In genomic region chr14:118235361-118235972, GRCm38 (mm10) we compare ENCODE assay signal across 8 mouse cellular contexts. TPM values are rescaled to one million over a fixed set of nuclear protein-coding genes. Genes with fewer than 3 reads are reported as not detected.
A peak's percentile ranks its signal among the peaks of the same experiment; 100 is the strongest.
DNase-seq lines count a peak whose midpoint lies in the region; ATAC-seq and TF ChIP-seq lines count a peak whose summit lies in the region.

No protein-coding gene starts in this region.

- ATAC-seq in forebrain, embryonic 16.5 days, result no peak
- no peak for ATAC-seq in kidney, postnatal 0 days (replicated peaks; ENCODE audit: low FRiP score, low read depth)
- no peak for ATAC-seq in midbrain, embryonic 16.5 days

- H3K27ac ChIP-seq in forebrain, embryonic 16.5 days (ENCODE audit: low read length), result peak overlapping the region; percentile 60
- no peak overlapping the region for H3K27ac ChIP-seq in kidney, postnatal 0 days
- H3K27ac ChIP-seq in midbrain, embryonic 16.5 days (ENCODE audit: low read length), result peak overlapping the region; percentile 82

- intact Hi-C loops in left cerebral cortex, postnatal 36 days (cut with DNase I), result no loop called here
- intact Hi-C loops in left cerebral cortex, postnatal 14 days (cut with DNase I), result loop anchor here (10.0 kb wide), 1 partner anchor 359 kb away; no protein-coding TSS in a partner anchor

- peak overlapping the region; percentile 67 for H3K4me3 ChIP-seq in forebrain, embryonic 16.5 days (replicated peaks; ENCODE audit: low read length)
- peak overlapping the region; percentile 47 for H3K4me3 ChIP-seq in kidney, postnatal 0 days (replicated peaks; ENCODE audit: low read depth, low read length)
- H3K4me3 ChIP-seq in midbrain, embryonic 16.5 days (ENCODE audit: low read depth, low read length), result peak overlapping the region; percentile 59

- WGBS in forebrain, embryonic 16.5 days, result under 1% methylated on average over 61 of the region's 62 CpGs
- 1% methylated on average over 62 of the region's 62 CpGs for WGBS in kidney, postnatal 0 days
- under 1% methylated on average over 52 of the region's 62 CpGs for WGBS in midbrain, embryonic 16.5 days

- H3K9ac ChIP-seq in forebrain, embryonic 16.5 days (replicated peaks; ENCODE audit: low read depth, low read length), result peak overlapping the region; percentile 71
- no peak overlapping the region for H3K9ac ChIP-seq in kidney, postnatal 0 days (ENCODE audit: low read depth, low read length)
- peak overlapping the region; percentile 71 for H3K9ac ChIP-seq in midbrain, embryonic 16.5 days (ENCODE audit: low read depth, low read length)

- H3K27me3 ChIP-seq in forebrain, embryonic 16.5 days (replicated peaks; ENCODE audit: control insufficient read depth, insufficient read depth, low read length), result peaks cover 2% of the 10 kb centered on the region
- peaks cover 78% of the 10 kb centered on the region for H3K27me3 ChIP-seq in kidney, postnatal 0 days (ENCODE audit: insufficient read depth, low read length)
- H3K27me3 ChIP-seq in midbrain, embryonic 16.5 days (ENCODE audit: control insufficient read depth, insufficient read depth, low read depth, low read length), result peaks cover 3% of the 10 kb centered on the region

- DNase-seq in left cerebral cortex, postnatal 36 days (ENCODE audit: low spot score in 2 of 2), result peak; percentile 13 to 29
- DNase-seq in left cerebral cortex, postnatal 14 days (ENCODE audit: low spot score in 2 of 2), result no peak
- DNase-seq in adrenal gland, postnatal 25 days, result peak; percentile 13
- no peak for DNase-seq in kidney, postnatal 0 days (ENCODE audit: low spot score)
- DNase-seq in adipocyte (ENCODE audit: low spot score), result no peak
- DNase-seq in thymus, postnatal 4 days, result no peak

- H3K9me3 ChIP-seq in forebrain, embryonic 16.5 days (ENCODE audit: control insufficient read depth, low read length), result no peaks in the 10 kb centered on the region
- H3K9me3 ChIP-seq in kidney, postnatal 0 days (replicated peaks; ENCODE audit: low read length), result no peaks in the 10 kb centered on the region
- no peaks in the 10 kb centered on the region for H3K9me3 ChIP-seq in midbrain, embryonic 16.5 days (replicated peaks; ENCODE audit: control insufficient read depth, low read length, poor library complexity, severe bottlenecking)

- peaks cover 48% of the 10 kb centered on the region for H3K4me1 ChIP-seq in forebrain, embryonic 16.5 days (replicated peaks; ENCODE audit: control insufficient read depth, insufficient read depth, low read length)
- H3K4me1 ChIP-seq in kidney, postnatal 0 days (replicated peaks; ENCODE audit: insufficient read depth, low read length), result peaks cover 22% of the 10 kb centered on the region
- H3K4me1 ChIP-seq in midbrain, embryonic 16.5 days (ENCODE audit: control insufficient read depth, insufficient read depth, low read length), result peaks cover 28% of the 10 kb centered on the region

- H3K4me2 ChIP-seq in forebrain, embryonic 16.5 days (ENCODE audit: low read length), result peak overlapping the region; percentile 97
- peak overlapping the region; percentile 92 for H3K4me2 ChIP-seq in kidney, postnatal 0 days (ENCODE audit: low read length)
- H3K4me2 ChIP-seq in midbrain, embryonic 16.5 days (ENCODE audit: low read length), result peak overlapping the region; percentile 92

- no peak for TF ChIP-seq CTCF in kidney, postnatal 0 days (IDR thresholded peaks at IDR 0.05; ENCODE audit: low read depth)

- no peaks in the 10 kb centered on the region for H3K36me3 ChIP-seq in forebrain, embryonic 16.5 days (ENCODE audit: control insufficient read depth, insufficient read depth)
- H3K36me3 ChIP-seq in kidney, postnatal 0 days (ENCODE audit: insufficient read depth, low read length), result no peaks in the 10 kb centered on the region
- H3K36me3 ChIP-seq in midbrain, embryonic 16.5 days (ENCODE audit: control insufficient read depth, insufficient read depth, low read length), result no peaks in the 10 kb centered on the region

RNA-seq across cellular contexts. Expression of gene Sox21, which starts 1.4 kb away (rescaled TPM):
- 10 to 100 TPM in 1 of 2 experiments, 1 to 10 TPM in 1; 7.9 to 11.2 TPM for total RNA-seq in left cerebral cortex, postnatal 36 days (2021)
- total RNA-seq in left cerebral cortex, postnatal 14 days (2021), result 10 to 100 TPM in 1 of 2 experiments, 1 to 10 TPM in 1; 7.1 to 10.8 TPM
- total RNA-seq in adrenal gland, postnatal 25 days (2021), result not detected in 2 replicates
- 4.8 and 5.9 TPM in 2 replicates for polyA plus RNA-seq in forebrain, embryonic 16.5 days (2015; fragmentation: Nextera tagmentation; extraction: Ambion mirVana)
- not detected in 2 replicates for polyA plus RNA-seq in kidney, postnatal 0 days (2015; fragmentation: Nextera tagmentation; extraction: Ambion mirVana)
- 6.4 and 8.0 TPM in 2 replicates for polyA plus RNA-seq in midbrain, embryonic 16.5 days (2015; fragmentation: Nextera tagmentation; extraction: Ambion mirVana)

RNA-seq across cellular contexts. Expression of gene Gm9376, which starts 31.3 kb away (rescaled TPM):
- not detected for total RNA-seq in left cerebral cortex, postnatal 36 days (2021)
- not detected for total RNA-seq in left cerebral cortex, postnatal 14 days (2021)
- total RNA-seq in adrenal gland, postnatal 25 days (2021), result not detected in 2 replicates
- polyA plus RNA-seq in forebrain, embryonic 16.5 days (2015; fragmentation: Nextera tagmentation; extraction: Ambion mirVana), result not detected in 2 replicates
- not detected in 2 replicates for polyA plus RNA-seq in kidney, postnatal 0 days (2015; fragmentation: Nextera tagmentation; extraction: Ambion mirVana)
- not detected in 2 replicates for polyA plus RNA-seq in midbrain, embryonic 16.5 days (2015; fragmentation: Nextera tagmentation; extraction: Ambion mirVana)

Comparison
In these comparisons a context has a peak if more than half of its experiments do, and no peak if none do; other contexts are left out.
1. DNase-seq: peak in left cerebral cortex, postnatal 36 days (2 of 2) and adrenal gland, postnatal 25 days (single experiment); none in left cerebral cortex, postnatal 14 days (0 of 2), kidney, postnatal 0 days (single experiment), adipocyte (single experiment) and thymus, postnatal 4 days (single experiment).
2. Peak in every context shown above with its lines, with median percentiles within 50 percentile points of each other: H3K4me2 ChIP-seq and H3K4me3 ChIP-seq.